Mouse (Mus musculus) neutrophil, adult 5-6 weeks (primary cell): Measurements from ENCODE around the gene Cdk13. TPM values are rescaled to one million over a fixed set of nuclear protein-coding genes. Genes with fewer than 3 reads are reported as not detected.

Experiments
- ATAC-seq: fragments of 151-379, 151-347 bp; 2 replicates; pipeline ENCODE4 v1.8.0; 2017; ENCODE audit warnings: mild to moderate bottlenecking, moderate TSS enrichment; ENCODE audit not compliant: insufficient number of reproducible peaks, poor library complexity, low FRiP score, severe bottlenecking; ENCODE audit errors: extremely low read depth
- total RNA-seq: library from RNA; stranded (forward); fragments of 200-1000 nt; gene quantifications from 2 replicates; pipeline ENCODE4 v1.2.3, GENCODE M21; 2017

Cdk13 gene
- 195 and 196 TPM in 2 replicates for total RNA-seq

DNA sequence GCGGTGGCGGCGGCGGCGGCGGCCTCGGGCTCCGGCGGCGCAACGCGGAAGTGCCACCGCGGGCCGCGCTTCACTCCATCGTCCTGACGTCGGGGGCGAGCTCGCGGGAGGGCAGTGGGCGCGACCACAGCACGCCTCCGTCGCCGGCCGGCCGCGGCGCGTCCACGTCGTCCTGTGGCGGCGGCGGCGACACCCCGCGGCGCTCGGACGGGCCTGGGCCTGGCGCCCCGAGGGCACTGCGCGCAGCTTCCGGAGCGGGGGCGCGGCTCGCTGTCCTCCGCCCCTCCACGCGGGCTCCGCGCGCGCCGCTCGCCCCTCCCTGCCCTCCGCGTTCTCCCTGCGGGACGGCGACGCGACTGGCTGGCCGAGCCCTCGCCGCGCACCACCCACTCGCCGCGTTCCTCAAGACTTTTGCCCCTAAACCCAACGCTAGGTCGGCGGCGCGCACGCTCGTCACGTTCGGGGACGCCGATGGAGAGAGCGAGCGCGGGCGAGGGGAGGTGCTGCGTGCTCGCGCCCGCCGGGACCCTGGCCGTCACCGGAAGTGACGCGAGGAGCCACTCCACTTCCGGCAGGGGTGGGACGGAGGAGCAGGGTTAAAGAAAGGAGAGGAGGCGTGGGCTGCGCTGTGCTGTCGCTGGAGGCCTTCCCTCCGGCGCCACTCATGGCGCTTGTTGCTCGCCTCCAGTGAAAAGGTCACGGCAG, at the start of gene Cdk13:
Gene Cdk13 (minus strand): TSS at position 189 of the 705 bp plus-strand sequence.
- peak; percentile 86 for ATAC-seq

DNA sequence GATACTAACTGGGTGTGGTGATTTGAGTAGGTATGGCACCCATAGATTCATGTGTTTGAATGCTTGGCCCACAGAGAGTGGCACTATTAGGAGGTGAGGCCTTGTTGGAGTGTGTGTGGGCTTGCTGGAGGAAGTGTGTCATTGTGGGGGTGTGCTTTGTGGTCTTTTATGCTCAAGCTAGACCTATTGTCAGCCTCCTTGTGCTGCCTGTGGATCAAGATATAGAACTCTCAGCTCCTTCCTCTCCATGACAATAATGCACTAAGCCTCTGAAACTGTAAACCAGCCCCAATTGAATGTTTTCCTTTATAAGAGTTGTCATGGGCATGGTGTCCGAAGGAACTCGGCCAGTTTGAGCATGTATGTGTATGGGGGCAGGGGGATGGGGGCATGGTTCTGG, 38.4 kb upstream of the Cdk13 start:
- ATAC-seq, result no peak

DNA sequence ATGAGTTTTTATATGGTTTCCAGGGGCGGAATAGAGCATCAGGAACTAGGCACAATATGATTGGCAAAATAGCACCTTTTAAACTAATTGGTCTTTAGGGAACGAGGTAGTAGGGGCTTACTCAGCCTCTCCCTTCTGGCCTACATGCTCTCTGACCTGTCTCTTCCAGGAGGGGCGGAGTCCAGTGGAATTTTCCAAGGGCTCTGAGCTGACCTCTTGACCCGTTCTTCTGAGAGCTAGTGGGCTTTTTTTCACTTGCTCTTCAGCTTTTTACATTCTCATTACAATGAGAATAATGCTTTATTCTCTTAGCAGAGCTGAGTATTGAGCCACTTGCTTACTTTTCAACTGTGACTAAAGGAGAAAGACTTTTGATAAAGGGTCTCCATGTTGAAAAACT, 37.9 kb upstream of the Cdk13 start:
- ATAC-seq, result no peak

DNA sequence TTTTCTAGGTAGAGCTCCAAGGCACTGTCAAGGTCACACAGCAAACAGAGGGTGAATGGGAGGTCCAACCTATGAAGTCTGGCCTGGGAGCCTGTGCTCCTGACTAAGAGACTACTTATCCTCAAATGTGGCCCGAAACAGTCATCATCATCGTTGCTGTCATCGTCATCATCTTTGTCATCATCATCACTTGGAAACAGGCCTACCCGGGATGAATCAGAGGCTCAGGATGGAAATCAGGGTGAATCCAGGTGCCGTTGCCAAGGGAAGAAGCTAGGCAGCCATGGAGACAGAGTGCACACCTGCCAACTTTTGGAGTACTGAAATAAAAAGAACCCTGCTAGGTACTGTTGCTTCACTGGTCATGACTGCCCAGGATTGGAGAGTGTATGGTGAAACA, 34.2 kb upstream of the Cdk13 start:
- ATAC-seq, result no peak

DNA sequence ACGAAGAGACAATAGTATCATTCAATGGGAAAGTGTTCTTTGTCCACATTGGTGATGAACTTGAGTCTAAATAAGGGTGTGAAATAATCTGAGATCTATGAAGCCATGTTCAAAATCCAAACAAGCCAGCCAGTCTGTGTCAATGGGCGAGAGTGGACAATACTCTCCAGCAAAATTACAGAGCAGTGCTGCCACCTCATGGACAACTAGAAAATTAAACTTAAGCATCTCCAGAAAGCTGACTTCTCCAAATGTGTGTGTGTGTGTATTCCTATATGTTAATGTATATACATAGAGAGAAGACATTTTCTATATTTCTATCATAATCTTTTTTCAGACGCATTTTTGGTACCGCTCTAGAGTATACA, 33.6 kb upstream of the Cdk13 start:
- peak; percentile 64 for ATAC-seq

DNA sequence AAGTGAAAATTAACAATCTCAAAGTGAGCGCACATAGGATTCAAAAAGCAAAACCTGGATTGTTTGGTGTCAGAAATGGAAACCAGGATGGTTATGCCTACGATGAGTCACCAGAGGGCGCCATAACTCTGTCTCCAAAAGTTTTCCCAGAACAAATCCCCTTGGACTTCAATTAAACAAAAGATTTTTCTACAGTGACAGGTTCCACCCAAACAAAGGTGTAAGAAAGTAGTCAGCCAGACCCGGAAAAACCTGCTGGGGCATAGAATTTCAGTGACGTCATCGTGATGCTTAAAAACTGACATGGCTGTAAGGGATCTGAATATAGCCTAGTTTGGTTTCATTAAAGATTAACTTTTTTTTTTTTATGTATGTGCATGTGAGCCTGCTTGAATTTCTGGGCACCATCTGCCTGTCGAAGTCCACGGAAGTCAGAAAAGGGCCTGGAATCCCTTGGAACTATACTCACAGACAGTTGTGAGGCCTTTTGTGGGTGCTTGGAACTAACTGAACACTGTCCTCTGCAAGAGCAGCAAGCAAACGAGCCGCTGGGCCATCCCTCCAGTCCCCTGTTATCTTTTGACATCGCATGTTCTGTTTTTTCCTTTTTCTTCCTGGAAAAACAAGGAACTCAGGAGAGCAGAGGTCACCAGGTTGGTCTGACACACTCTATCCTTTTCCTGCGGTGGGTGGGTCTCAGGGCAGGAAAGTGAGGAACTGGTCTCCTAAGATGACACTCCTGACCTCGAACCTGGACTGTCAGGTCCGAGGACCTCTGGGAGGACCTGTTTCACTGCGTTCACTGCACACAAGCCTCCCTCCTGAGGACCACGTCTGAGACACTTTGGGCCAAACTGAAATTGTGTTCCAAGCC, 33.0 kb upstream of the Cdk13 start:
- no peak for ATAC-seq

DNA sequence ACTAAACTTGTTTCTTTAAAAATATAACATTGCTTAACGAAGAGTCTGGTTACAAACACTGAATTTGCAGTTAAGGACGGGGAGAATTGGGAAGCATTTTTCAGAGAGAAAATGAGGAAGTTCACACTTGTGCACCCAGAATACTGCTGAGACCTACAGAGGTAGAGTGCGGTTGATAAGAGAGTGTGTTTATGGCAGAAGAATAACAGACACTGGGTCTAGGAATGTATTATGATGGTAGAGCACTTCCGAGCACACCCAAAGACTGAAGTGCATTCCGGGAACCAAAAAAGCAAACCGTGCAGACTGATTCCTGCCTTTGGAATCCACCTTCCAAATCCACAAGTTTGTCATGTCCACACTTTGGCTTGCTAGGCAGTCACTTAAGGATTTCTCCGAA, 31.9 kb upstream of the Cdk13 start:
- ATAC-seq, result no peak

DNA sequence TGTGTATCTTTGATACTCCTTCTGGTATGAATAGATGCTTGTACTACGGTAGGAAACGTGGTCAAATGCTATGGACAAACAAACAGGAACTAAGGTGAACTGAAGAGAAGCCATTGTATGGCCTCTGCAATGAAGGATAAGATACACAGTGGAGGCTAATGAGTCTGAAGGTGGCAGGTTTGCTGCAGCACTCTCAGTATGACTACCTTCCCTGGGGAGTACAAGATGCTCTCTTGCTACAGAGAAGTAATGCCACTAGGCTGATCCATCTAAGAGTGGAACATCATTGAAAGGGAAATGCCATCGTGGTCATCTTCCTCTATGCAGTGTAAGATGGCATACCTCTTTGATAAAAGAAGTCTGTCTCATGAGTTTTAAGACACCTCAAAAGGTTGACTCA, 28.0 kb upstream of the Cdk13 start:
- ATAC-seq, result no peak

DNA sequence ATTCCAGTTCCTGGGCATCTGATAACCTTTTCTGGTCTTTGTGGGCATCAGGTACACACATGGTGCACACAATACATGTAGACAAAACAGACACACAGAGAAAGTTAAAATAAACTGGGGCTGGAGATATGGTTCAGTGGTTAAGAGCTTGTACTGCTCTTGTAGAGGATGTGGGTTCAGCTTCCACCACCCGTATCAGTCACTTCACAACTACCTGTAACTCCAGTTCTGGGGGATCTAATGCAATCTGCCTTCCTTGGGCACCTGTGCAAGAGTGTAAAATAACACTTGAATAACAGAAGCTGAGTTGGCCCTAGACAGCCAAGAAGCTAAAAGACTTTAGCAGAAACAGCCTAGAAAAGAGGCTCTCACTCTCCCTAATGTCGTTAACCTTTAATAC, 12.3 kb upstream of the Cdk13 start:
- ATAC-seq, result peak; percentile 96

DNA sequence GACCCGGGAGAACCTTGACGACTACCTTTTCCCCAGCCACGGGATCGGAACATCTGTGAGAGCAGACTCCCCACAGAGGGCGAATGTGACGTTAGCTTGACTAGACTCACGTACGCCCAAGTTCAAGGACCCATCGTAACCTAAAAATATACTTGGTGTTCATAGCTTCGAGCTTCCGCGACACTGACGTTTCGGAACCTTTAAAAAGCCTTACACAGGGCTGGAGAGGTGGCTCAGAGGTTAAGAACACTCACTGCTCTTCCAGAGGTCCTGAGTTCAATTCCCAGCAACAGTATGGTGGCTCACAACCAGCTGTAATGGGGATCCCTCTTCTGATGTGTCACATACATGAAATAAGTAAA, 698 bp upstream of the Cdk13 start:
- no peak; the same call in 1 of the 2 replicates for ATAC-seq

DNA sequence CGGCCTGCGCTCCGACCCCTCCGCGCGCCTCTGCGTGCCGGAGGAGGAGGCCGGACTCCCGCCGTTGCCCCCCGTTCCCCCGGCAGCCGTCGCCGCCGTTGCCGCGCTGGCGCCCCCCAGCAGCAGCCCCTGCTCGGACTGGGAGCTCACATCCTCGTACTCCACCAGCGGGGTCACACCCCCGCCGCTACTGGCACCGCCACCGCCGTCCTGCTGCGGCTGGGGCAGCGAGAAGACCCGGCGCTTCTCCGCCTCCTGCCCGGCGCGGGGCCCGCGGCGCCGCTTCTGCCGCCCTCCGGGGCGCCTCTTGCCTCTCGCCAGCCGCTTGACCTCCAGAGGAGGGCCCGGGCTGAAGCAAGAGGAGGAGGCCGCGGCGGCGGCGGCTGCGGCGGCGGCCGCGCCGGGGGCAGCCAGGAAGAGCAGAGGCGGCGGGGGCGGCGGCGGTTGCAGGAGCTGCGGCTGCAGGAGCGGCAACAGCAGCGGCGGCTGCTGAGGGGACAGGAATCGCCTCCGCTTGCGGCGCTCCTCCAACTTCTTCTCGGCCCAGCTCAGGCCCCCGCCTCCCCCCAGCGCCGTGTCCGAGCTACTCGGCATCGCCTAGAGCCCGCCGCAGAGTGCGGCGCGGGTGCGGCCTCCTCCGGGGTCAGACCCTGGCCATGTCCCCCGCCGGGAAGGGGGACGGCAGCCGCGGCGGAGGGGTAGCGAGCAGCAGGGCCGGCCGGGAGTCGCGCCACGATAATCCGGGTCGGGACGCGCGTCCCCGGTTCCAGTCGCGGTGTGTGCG, 647 bp downstream of the Cdk13 start:
- no peak for ATAC-seq

DNA sequence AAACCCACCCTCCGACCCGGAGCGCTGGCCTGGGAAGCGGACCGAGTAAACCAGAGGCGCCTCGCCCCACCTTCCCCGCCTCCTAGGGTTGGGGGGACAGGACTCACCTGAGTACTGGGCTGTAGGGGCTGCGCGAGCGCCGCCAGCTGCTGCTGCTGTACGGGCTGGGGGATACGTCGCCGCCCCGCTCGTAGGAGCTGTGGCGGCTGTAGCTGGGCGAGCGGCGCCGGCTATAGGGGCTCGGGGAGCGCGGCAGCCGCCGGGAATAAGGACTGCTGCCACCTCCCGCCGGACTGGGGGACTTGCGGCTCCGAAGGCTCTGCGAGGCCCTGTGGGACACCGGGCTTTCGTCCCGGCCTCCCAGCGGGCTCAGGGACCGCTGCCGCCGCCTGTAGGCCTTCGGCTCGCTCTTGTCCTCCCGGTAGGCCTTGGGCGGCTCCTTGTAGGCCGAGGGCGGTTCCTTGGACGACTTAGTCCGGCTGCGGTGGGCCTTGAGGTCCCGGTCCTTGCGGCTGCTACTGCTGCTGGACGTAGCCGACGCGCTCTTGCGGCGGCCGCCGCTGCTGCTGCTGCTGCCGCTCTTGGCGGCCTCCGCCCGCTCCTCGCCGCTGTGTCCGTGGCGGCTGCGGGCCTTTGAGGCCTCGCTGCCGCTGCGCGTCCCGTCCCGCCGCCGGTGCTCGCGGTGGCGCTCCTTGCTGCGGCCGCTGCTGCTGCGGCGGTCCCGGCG, 1.4 kb downstream of the Cdk13 start:
- peak; percentile 48 for ATAC-seq

DNA sequence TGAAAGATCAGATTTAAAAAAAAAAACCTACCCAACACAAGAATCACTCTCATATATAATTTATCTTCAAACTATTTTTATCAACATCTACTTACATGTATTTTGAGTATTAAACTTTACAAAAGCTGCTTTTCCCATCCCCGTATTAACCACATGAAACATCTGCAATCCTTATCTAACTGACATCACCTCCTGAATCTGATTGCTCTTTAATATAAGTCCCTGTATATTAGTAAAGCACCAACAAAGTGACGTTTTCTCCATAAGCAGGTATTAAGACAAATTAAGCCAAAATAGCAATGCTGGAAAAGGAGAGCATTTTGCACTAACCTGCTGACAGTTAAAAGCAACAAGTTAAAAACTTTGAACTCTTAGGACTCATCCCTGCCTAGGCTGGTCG, 2.0 kb downstream of the Cdk13 start:
- no peak for ATAC-seq

DNA sequence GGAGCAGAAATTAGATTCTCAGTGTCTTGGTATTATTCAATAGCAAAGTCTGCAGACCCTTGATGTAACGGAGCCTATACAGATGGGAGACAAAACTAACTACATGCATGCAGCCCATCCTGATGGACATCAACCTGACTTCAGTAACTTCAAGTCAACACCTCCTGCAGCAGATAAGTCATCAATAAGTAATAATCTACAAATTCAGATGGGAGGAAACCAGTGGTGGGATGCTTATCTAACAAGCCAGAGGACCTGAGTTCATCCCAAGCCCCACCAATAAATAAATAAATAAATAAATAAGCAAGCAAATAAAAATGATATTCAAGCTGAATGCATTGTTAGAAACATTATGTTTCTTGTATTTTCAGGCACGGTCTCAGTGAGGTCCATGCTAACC, 5.2 kb downstream of the Cdk13 start:
- no peak for ATAC-seq

DNA sequence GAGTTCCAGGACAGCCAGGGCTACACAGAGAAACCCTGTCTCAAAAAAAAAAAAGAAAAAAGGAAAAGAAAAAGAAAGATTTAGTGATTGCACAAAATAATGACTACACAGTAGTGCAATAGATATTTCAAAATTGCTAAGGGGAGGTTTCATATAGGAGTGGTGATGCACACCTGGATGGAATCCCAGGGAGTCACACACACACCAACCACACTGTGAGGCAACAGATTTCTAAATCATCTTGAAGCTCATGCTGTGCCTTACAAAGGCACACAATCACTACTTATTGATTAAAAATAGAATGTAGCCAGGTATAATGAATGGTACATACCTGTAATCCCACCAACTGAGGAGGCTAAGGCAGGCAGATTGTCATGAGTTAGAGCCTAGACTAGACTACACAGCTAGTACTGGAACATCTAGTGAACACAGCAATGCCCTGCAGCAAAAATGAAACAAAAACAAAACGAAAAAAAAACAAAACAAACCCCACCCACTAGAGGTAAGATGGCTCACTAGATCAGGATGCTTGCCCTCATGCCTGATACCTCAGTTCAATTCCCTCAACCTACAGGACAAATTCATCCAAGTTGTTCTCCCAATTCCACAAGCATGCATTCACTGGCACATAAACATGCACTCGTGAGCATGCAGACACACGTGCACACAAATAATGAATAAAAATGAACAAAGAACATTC, 9.0 kb downstream of the Cdk13 start:
- ATAC-seq, result no peak

DNA sequence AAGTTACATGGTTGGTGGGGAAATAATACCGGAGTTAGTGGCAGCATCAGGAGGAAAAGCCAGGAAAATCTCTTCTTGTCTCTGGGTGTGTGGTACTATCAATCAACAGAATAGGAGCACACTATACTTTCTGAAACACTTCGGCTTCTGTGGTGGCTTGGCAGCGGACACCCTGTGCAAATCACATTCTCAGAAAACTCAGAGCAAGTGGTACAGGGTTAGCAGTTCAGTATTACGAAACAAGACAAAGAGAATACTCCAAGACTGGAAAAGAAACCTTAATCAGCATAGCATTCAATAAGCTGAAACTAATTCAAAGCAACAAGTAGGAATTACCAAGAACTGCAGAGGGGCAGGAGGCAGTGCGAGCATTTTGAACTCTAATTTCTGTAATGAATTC, 21.3 kb downstream of the Cdk13 start:
- ATAC-seq, result no peak

DNA sequence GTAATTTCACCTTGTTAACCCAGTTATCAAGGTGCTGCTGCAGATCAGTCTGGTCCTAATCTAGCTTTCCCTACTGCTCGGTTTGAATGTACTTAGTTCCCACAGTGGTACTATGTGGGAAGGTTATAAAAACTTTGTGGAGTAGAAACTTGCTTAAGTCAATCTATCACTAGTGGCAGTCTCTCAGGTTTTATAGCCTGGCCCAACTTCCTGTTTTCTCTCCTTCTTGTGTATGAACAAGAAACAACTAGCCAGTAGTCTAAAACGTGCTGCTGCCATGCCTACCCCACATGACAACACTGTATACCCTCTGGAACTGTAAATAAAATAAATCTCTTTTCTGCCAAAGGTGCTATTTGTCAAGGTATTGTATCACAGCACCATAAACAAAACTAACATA, 25.0 kb downstream of the Cdk13 start:
- ATAC-seq, result 0 out of 2 replicates have a peak, but pooled peaks have one; percentile 33

DNA sequence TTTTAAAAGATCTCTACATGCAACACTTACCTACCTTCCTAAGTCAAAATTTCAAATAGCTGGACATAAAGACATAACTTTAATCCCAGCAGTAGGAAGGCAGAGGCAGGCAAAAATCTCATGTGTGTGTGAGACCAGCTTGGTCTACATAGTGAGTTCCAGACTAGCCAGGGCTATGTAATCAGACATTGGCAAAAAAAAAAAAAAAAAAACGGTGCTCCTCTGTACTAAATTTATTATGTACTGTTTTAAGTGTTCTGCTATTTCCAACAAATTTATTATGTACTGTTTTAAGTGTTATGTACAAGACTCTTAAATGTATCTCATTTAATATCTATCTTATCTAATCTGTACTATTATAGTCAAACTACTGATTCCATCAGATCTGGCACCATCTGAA, 28.6 kb downstream of the Cdk13 start:
- no peak for ATAC-seq

DNA sequence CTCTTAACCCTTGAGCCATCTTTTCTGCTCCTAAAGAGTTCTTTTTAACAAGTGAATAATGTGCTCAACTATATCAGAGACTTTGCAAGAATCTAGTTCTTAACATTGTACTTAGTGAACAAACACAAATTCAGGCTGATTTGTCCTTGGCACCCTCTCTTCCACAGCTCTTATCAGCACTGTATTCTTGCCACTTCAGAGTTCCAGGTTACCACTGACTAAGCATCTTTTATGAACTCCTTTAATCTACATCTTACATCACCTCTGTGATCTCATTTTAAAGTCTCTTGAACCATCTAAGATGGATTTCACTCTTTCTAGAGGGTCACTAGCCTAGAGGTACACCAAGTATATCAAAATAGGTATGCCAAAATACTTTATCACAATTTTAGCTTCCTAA, 29.5 kb downstream of the Cdk13 start:
- no peak for ATAC-seq
